Mouse (Mus musculus): ENCODE measurements around the gene Fscn3. TPM values are rescaled to one million over a fixed set of nuclear protein-coding genes. Genes with fewer than 3 reads are reported as not detected.
A peak's percentile ranks its signal among the peaks of the same experiment; 100 is the strongest.

The Fscn3 gene
- polyA plus RNA-seq, 1 experiment from 2014 or later: not detected

GRCm38 (mm10) chr6:28399791-28400190, 27.8 kb upstream of the Fscn3 start:
- H3K4me3 ChIP-seq (ENCODE audit: low read depth, low read length): no peak overlapping the region
- 84% methylated on average over 4 of the region's 4 CpGs for WGBS (ENCODE audit: insufficient replicate concordance)
- no peak overlapping the region for H3K27ac ChIP-seq (ENCODE audit: low read depth, low read length)
- no peak for ATAC-seq (replicated peaks; ENCODE audit: insufficient number of reproducible peaks, low FRiP score, low TSS enrichment)
- no peak overlapping the region for H3K9ac ChIP-seq (ENCODE audit: low read depth, low read length)
- H3K4me1 ChIP-seq (ENCODE audit: control insufficient read depth, insufficient read depth, low read length): 0 out of 2 replicates have a peak, but pooled peaks cover 2% of the 10 kb centered on the region
- H3K27me3 ChIP-seq (ENCODE audit: control insufficient read depth, insufficient read depth, low read length): peaks cover 31% of the 10 kb centered on the region
- H3K4me2 ChIP-seq: no peak overlapping the region
- H3K9me3 ChIP-seq (replicated peaks; ENCODE audit: control insufficient read depth, low read length): no peaks in the 10 kb centered on the region; the same call in 1 of the 2 replicates
- no peaks in the 10 kb centered on the region for H3K36me3 ChIP-seq (ENCODE audit: control insufficient read depth, insufficient read depth, low read length)

GRCm38 (mm10) chr6:28410053-28410452, 17.5 kb upstream of the Fscn3 start:
- no peak for ATAC-seq (replicated peaks; ENCODE audit: insufficient number of reproducible peaks, low FRiP score, low TSS enrichment)
- no peak overlapping the region for H3K27ac ChIP-seq (ENCODE audit: low read depth, low read length)
- 68% methylated on average over 9 of the region's 9 CpGs for WGBS (ENCODE audit: insufficient replicate concordance)
- H3K4me2 ChIP-seq: no peak overlapping the region
- H3K9me3 ChIP-seq (replicated peaks; ENCODE audit: control insufficient read depth, low read length): no peaks in the 10 kb centered on the region
- no peaks in the 10 kb centered on the region for H3K27me3 ChIP-seq (ENCODE audit: control insufficient read depth, insufficient read depth, low read length)
- no peaks in the 10 kb centered on the region for H3K36me3 ChIP-seq (ENCODE audit: control insufficient read depth, insufficient read depth, low read length)
- no peak overlapping the region for H3K4me3 ChIP-seq (ENCODE audit: low read depth, low read length)
- no peak overlapping the region for H3K9ac ChIP-seq (ENCODE audit: low read depth, low read length)
- no peaks in the 10 kb centered on the region for H3K4me1 ChIP-seq (ENCODE audit: control insufficient read depth, insufficient read depth, low read length)

GRCm38 (mm10) chr6:28411236-28411635, 16.4 kb upstream of the Fscn3 start:
- ATAC-seq (replicated peaks; ENCODE audit: insufficient number of reproducible peaks, low FRiP score, low TSS enrichment): no peak
- H3K4me3 ChIP-seq (ENCODE audit: low read depth, low read length): no peak overlapping the region
- H3K27me3 ChIP-seq (ENCODE audit: control insufficient read depth, insufficient read depth, low read length): no peaks in the 10 kb centered on the region
- 56% methylated on average over 2 of the region's 2 CpGs for WGBS (ENCODE audit: insufficient replicate concordance)
- peaks cover 3% of the 10 kb centered on the region; the same call in 1 of the 2 replicates for H3K36me3 ChIP-seq (ENCODE audit: control insufficient read depth, insufficient read depth, low read length)
- no peaks in the 10 kb centered on the region for H3K9me3 ChIP-seq (replicated peaks; ENCODE audit: control insufficient read depth, low read length)
- H3K9ac ChIP-seq (ENCODE audit: low read depth, low read length): no peak overlapping the region
- H3K4me1 ChIP-seq (ENCODE audit: control insufficient read depth, insufficient read depth, low read length): no peaks in the 10 kb centered on the region
- no peak overlapping the region for H3K27ac ChIP-seq (ENCODE audit: low read depth, low read length)
- H3K4me2 ChIP-seq: no peak overlapping the region

- Histone ChIP-seq H3K4me3 (ENCODE audit: low read depth, low read length) (no peak overlapping the region), H3K27ac (ENCODE audit: low read depth, low read length) (no peak overlapping the region), H3K4me1 (ENCODE audit: control insufficient read depth, insufficient read depth, low read length) (peaks cover 16% of the 10 kb centered on the region), H3K36me3 (ENCODE audit: control insufficient read depth, insufficient read depth, low read length) (peaks cover 18% of the 10 kb centered on the region), H3K27me3 (ENCODE audit: control insufficient read depth, insufficient read depth, low read length) (no peaks in the 10 kb centered on the region), H3K9me3 (replicated peaks; ENCODE audit: control insufficient read depth, low read length) (no peaks in the 10 kb centered on the region), H3K9ac (ENCODE audit: low read depth, low read length) (no peak overlapping the region), H3K4me2 (no peak overlapping the region)
- 79% methylated on average over 4 of the region's 4 CpGs for WGBS (ENCODE audit: insufficient replicate concordance)
- no peak for ATAC-seq (replicated peaks; ENCODE audit: insufficient number of reproducible peaks, low FRiP score, low TSS enrichment)
Observed at GRCm38 (mm10) chr6:28416981-28417380, 10.6 kb upstream of the Fscn3 start.

GRCm38 (mm10) chr6:28418449-28418848, 9.1 kb upstream of the Fscn3 start:
- Histone ChIP-seq H3K36me3 (ENCODE audit: control insufficient read depth, insufficient read depth, low read length) (peaks cover 18% of the 10 kb centered on the region), H3K27me3 (ENCODE audit: control insufficient read depth, insufficient read depth, low read length) (no peaks in the 10 kb centered on the region), H3K9ac (ENCODE audit: low read depth, low read length) (no peak overlapping the region), H3K27ac (ENCODE audit: low read depth, low read length) (no peak overlapping the region), H3K9me3 (replicated peaks; ENCODE audit: control insufficient read depth, low read length) (no peaks in the 10 kb centered on the region), H3K4me2 (no peak overlapping the region), H3K4me1 (ENCODE audit: control insufficient read depth, insufficient read depth, low read length) (peaks cover 20% of the 10 kb centered on the region), H3K4me3 (ENCODE audit: low read depth, low read length) (no peak overlapping the region)
- ATAC-seq (replicated peaks; ENCODE audit: insufficient number of reproducible peaks, low FRiP score, low TSS enrichment): no peak
- 88% methylated on average over 14 of the region's 14 CpGs for WGBS (ENCODE audit: insufficient replicate concordance)

- peak overlapping the region; percentile 10 for H3K4me2 ChIP-seq
- no peak overlapping the region for H3K27ac ChIP-seq (ENCODE audit: low read depth, low read length)
- H3K36me3 ChIP-seq (ENCODE audit: control insufficient read depth, insufficient read depth, low read length): peaks cover 19% of the 10 kb centered on the region
- peaks cover 27% of the 10 kb centered on the region for H3K4me1 ChIP-seq (ENCODE audit: control insufficient read depth, insufficient read depth, low read length)
- no peak overlapping the region for H3K4me3 ChIP-seq (ENCODE audit: low read depth, low read length)
- 77% methylated on average over 2 of the region's 2 CpGs for WGBS (ENCODE audit: insufficient replicate concordance)
- 0 out of 2 replicates have a peak overlapping the region, but pooled peaks have one; percentile 5 for H3K9ac ChIP-seq (ENCODE audit: low read depth, low read length)
- ATAC-seq (replicated peaks; ENCODE audit: insufficient number of reproducible peaks, low FRiP score, low TSS enrichment): no peak
- H3K9me3 ChIP-seq (replicated peaks; ENCODE audit: control insufficient read depth, low read length): no peaks in the 10 kb centered on the region
- H3K27me3 ChIP-seq (ENCODE audit: control insufficient read depth, insufficient read depth, low read length): no peaks in the 10 kb centered on the region
Observed at GRCm38 (mm10) chr6:28419673-28420072, 7.9 kb upstream of the Fscn3 start.

GRCm38 (mm10) chr6:28420361-28420760, 7.2 kb upstream of the Fscn3 start:
- Histone ChIP-seq H3K9ac (ENCODE audit: low read depth, low read length) (peak overlapping the region; percentile 71; the same call in 1 of the 2 replicates), H3K27ac (ENCODE audit: low read depth, low read length) (no peak overlapping the region), H3K27me3 (ENCODE audit: control insufficient read depth, insufficient read depth, low read length) (no peaks in the 10 kb centered on the region), H3K4me3 (ENCODE audit: low read depth, low read length) (peak overlapping the region; percentile 76), H3K4me2 (peak overlapping the region; percentile 92), H3K9me3 (replicated peaks; ENCODE audit: control insufficient read depth, low read length) (no peaks in the 10 kb centered on the region), H3K4me1 (ENCODE audit: control insufficient read depth, insufficient read depth, low read length) (peaks cover 31% of the 10 kb centered on the region), H3K36me3 (ENCODE audit: control insufficient read depth, insufficient read depth, low read length) (peaks cover 23% of the 10 kb centered on the region)
- no peak for ATAC-seq (replicated peaks; ENCODE audit: insufficient number of reproducible peaks, low FRiP score, low TSS enrichment)
- 71% methylated on average over 17 of the region's 17 CpGs for WGBS (ENCODE audit: insufficient replicate concordance)

- 18% methylated on average over 13 of the region's 13 CpGs for WGBS (ENCODE audit: insufficient replicate concordance)
- ATAC-seq (replicated peaks; ENCODE audit: insufficient number of reproducible peaks, low FRiP score, low TSS enrichment): no peak
- Histone ChIP-seq H3K4me3 (ENCODE audit: low read depth, low read length) (peak overlapping the region; percentile 76), H3K4me2 (peak overlapping the region; percentile 92), H3K9me3 (replicated peaks; ENCODE audit: control insufficient read depth, low read length) (no peaks in the 10 kb centered on the region), H3K4me1 (ENCODE audit: control insufficient read depth, insufficient read depth, low read length) (peaks cover 31% of the 10 kb centered on the region), H3K27ac (ENCODE audit: low read depth, low read length) (peak overlapping the region; percentile 52), H3K9ac (ENCODE audit: low read depth, low read length) (peak overlapping the region; percentile 71), H3K27me3 (ENCODE audit: control insufficient read depth, insufficient read depth, low read length) (no peaks in the 10 kb centered on the region), H3K36me3 (ENCODE audit: control insufficient read depth, insufficient read depth, low read length) (peaks cover 23% of the 10 kb centered on the region)
Observed at GRCm38 (mm10) chr6:28420865-28421264, 6.7 kb upstream of the Fscn3 start.

GRCm38 (mm10) chr6:28421469-28422000, 6.1 kb upstream of the Fscn3 start:
- Histone ChIP-seq H3K27me3 (ENCODE audit: control insufficient read depth, insufficient read depth, low read length) (no peaks in the 10 kb centered on the region), H3K9ac (ENCODE audit: low read depth, low read length) (peak overlapping the region; percentile 71), H3K4me3 (ENCODE audit: low read depth, low read length) (peak overlapping the region; percentile 76), H3K4me1 (ENCODE audit: control insufficient read depth, insufficient read depth, low read length) (peaks cover 31% of the 10 kb centered on the region), H3K9me3 (replicated peaks; ENCODE audit: control insufficient read depth, low read length) (no peaks in the 10 kb centered on the region), H3K27ac (ENCODE audit: low read depth, low read length) (peak overlapping the region; percentile 52), H3K4me2 (peak overlapping the region; percentile 92), H3K36me3 (ENCODE audit: control insufficient read depth, insufficient read depth, low read length) (peaks cover 30% of the 10 kb centered on the region)
- peak; percentile 81 for ATAC-seq (replicated peaks; ENCODE audit: insufficient number of reproducible peaks, low FRiP score, low TSS enrichment)
- under 1% methylated on average over 27 of the region's 27 CpGs for WGBS (ENCODE audit: insufficient replicate concordance)
